Mouse (Mus musculus) midbrain, embryonic 16.5 days (tissue): Measurements from ENCODE around the gene Tnmd. TPM values are rescaled to one million over a fixed set of nuclear protein-coding genes. Genes with fewer than 3 reads are reported as not detected.

Experiments
- ATAC-seq: fragments of 200-750 bp; cut with Nextera tagmentation; 2 replicates; pipeline ENCODE4 v1.8.0; 2017; ENCODE audit warnings: moderate TSS enrichment
- H3K27ac ChIP-seq: fragments of 300-500 bp; sonication (generic); 2 replicates; pipeline ENCODE4 v1.5.1; 2014; ENCODE audit warnings: mild to moderate bottlenecking, low read length, mixed read lengths
- H3K27me3 ChIP-seq: fragments of 300-500 bp; sonication (generic); 2 replicates; pipeline ENCODE4 v1.6.1; 2014; ENCODE audit warnings: low read depth, low read length, mixed read lengths; ENCODE audit not compliant: control insufficient read depth, insufficient read depth
- H3K36me3 ChIP-seq: fragments of 300-500 bp; sonication (generic); 2 replicates; pipeline ENCODE4 v1.6.1; 2014; ENCODE audit warnings: mild to moderate bottlenecking, low read length, moderate library complexity, mixed read lengths; ENCODE audit not compliant: control insufficient read depth, insufficient read depth
- H3K4me1 ChIP-seq: fragments of 300-500 bp; sonication (generic); 2 replicates; pipeline ENCODE4 v1.6.1; 2014; ENCODE audit warnings: mild to moderate bottlenecking, low read length, mixed read lengths; ENCODE audit not compliant: control insufficient read depth, insufficient read depth
- H3K4me2 ChIP-seq: fragments of 300-500 bp; sonication (generic); 2 replicates; pipeline ENCODE4 v1.6.1; 2014; ENCODE audit warnings: mild to moderate bottlenecking, low read length, mixed read lengths
- H3K4me3 ChIP-seq: fragments of 300-500 bp; sonication (generic); 2 replicates; pipeline ENCODE4 v1.5.1; 2014; ENCODE audit warnings: low read depth, mild to moderate bottlenecking, low read length, moderate library complexity, mixed read lengths
- H3K9ac ChIP-seq: fragments of 300-500 bp; sonication (generic); 2 replicates; pipeline ENCODE4 v1.6.1; 2014; ENCODE audit warnings: low read depth, low read length, mixed read lengths
- H3K9me3 ChIP-seq: fragments of 300-500 bp; sonication (generic); replicated peaks from 2 replicates; pipeline ENCODE4 v1.6.1; 2014; ENCODE audit warnings: mild to moderate bottlenecking, low read length, mixed read lengths; ENCODE audit not compliant: control insufficient read depth, poor library complexity, severe bottlenecking
- WGBS: fragments of 180-500 bp; shearing (Covaris S2); extraction: QIAGEN DNeasy Blood & Tissue Kit; methylation state at CpG from one replicate; pipeline ENCODE4 v1.1.7; 2014; 5-methylcytosine and 5-hydroxymethylcytosine counted together
- polyA plus RNA-seq: library from polyadenylated mRNA; unstranded; fragments of >200 nt; fragmentation: Nextera tagmentation; extraction: Ambion mirVana; gene quantifications from 2 replicates; pipeline ENCODE4 v1.2.1, GENCODE M21; 2015

Gene Tnmd
- polyA plus RNA-seq: 0.36 TPM in 1 of 2 replicates, not detected in the other

DNA sequence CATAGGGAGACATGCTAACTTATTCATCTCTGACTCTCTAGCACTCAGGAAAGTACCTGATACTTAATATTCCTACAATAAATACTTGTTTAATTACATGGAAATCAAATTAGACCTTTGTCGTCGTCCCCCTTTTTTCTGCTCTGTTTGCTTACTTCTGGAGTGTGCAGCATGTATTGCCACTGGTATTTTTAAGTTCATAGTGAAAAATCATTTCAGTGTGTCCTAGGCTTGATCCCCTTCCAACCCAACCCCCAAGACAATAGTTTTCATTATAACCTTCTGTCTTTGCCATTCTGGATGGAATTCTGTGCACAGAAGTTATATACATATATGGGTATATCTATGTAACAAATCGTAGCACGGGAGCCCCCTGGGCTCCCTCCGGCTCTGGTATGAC, at the start of gene Tnmd:
Gene Tnmd, plus strand, starts transcription at position 301 of the 400 bp plus-strand sequence.
- H3K9me3 ChIP-seq: no peaks in the 10 kb centered on the region
- no peaks in the 10 kb centered on the region; the same call in 1 of the 2 replicates for H3K27me3 ChIP-seq
- H3K4me2 ChIP-seq: no peak within 1 kb of the TSS
- H3K36me3 ChIP-seq: no peaks in the 10 kb centered on the region
- H3K27ac ChIP-seq: no peak within 1 kb of the TSS
- H3K4me1 ChIP-seq: no peaks in the 10 kb centered on the region
- no peak within 1 kb of the TSS for H3K9ac ChIP-seq
- 89% methylated on average over 5 of the region's 5 CpGs for WGBS
- H3K4me3 ChIP-seq: no peak within 1 kb of the TSS
- ATAC-seq: no peak

DNA sequence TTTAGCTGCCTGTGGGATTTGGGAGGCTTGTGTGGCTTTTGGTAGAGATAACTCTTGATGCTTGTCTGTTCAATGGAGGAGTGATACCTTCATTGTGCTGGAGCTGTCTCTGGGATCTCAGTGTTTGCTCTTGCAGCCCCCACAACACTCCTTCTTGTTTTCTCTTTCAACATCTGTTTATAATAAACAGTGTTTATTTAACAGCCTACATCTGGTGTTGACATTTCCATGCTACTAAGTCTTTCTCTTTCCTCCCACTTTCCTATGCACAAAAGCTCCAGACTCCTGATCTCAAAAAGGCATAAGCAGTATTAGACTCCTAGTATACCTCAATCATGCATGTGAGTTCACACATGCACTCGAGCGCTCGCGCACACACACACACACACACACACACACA, 2.9 kb downstream of the Tnmd start:
- no peaks in the 10 kb centered on the region for H3K9me3 ChIP-seq
- no peaks in the 10 kb centered on the region for H3K4me1 ChIP-seq
- H3K27me3 ChIP-seq: no peaks in the 10 kb centered on the region
- no peak overlapping the region for H3K27ac ChIP-seq
- H3K36me3 ChIP-seq: no peaks in the 10 kb centered on the region
- H3K4me2 ChIP-seq: no peak overlapping the region
- ATAC-seq: no peak
- WGBS: 90% methylated on average over 4 of the region's 4 CpGs
- no peak overlapping the region for H3K9ac ChIP-seq
- H3K4me3 ChIP-seq: no peak overlapping the region

DNA sequence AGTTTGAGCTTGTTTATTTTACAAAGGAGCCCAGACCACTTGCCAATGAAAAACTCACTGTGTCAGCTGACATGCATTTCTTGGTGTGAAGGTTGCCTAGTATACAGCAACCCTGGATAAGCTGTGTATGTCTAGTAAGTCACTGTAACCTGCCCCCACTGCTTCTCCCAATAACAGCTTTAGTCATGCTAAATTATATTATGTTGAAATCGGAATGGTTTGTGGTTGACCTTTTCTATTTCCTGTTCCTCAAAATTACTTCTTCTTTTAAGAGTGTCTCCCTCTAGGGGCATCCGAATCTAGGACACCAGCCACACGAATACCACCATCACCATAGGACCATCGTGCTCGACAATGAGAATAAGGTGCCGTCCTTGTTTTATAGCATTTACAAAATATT, 19.0 kb downstream of the Tnmd start:
- ATAC-seq: no peak
- WGBS: 95% methylated on average over 6 of the region's 6 CpGs

DNA sequence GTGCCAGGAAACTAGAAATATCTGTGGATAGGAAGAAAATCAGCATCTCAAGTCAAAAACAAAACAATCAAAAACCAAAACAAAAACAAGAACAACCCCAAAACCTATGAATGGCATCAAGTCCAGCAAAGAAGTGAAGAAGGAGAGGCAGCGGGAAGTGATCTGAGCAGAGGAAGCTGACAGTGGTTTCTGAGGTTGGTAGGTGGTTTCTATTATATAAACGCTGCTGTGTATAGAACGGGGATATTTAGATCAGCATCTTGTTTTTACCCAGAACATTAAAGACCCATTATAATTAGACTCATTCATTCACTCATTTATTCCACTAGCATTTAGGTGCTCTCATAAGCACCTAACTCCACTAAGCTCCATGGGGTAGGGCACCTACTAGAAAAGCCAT, 36.5 kb downstream of the Tnmd start:
- 98% methylated on average over 3 of the region's 3 CpGs for WGBS
- no peak overlapping the region for H3K4me3 ChIP-seq
- no peak for ATAC-seq
- no peaks in the 10 kb centered on the region for H3K27me3 ChIP-seq
- H3K27ac ChIP-seq: no peak overlapping the region
- H3K4me2 ChIP-seq: no peak overlapping the region
- H3K9ac ChIP-seq: no peak overlapping the region
- no peaks in the 10 kb centered on the region for H3K9me3 ChIP-seq
- H3K36me3 ChIP-seq: no peaks in the 10 kb centered on the region
- no peaks in the 10 kb centered on the region for H3K4me1 ChIP-seq

More for the DNA sequence above, 19.0 kb downstream of the Tnmd start:
- H3K9me3 ChIP-seq: no peaks in the 10 kb centered on the region
- H3K36me3 ChIP-seq: no peaks in the 10 kb centered on the region
- H3K27ac ChIP-seq: no peak overlapping the region
- H3K9ac ChIP-seq: no peak overlapping the region
- no peaks in the 10 kb centered on the region for H3K27me3 ChIP-seq
- H3K4me1 ChIP-seq: no peaks in the 10 kb centered on the region
- no peak overlapping the region for H3K4me3 ChIP-seq
- H3K4me2 ChIP-seq: no peak overlapping the region

DNA sequence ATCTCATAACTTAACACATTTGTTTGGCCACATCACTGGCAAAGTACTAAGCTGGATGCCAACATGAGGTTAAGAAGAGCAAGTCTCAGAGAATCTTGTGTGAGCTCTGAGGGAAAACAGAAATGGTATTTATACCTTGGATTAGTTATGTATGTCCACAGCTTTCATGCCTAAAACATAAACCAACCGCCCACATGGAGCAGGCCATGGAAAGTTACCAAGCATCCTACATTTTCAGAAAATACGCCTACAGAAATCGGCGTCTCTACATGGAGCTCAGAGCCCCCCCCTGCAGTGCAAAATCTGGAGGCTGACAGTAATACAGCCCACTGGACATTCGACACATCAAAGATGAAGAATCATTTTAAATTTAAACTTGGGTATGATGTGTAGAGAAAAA, 37.3 kb downstream of the Tnmd start:
- Histone ChIP-seq H3K4me2 (no peak overlapping the region), H3K27ac (no peak overlapping the region), H3K4me3 (no peak overlapping the region), H3K9me3 (no peaks in the 10 kb centered on the region), H3K4me1 (no peaks in the 10 kb centered on the region), H3K9ac (no peak overlapping the region), H3K27me3 (no peaks in the 10 kb centered on the region), H3K36me3 (no peaks in the 10 kb centered on the region)
- 90% methylated on average over 5 of the region's 5 CpGs for WGBS
- no peak for ATAC-seq

DNA sequence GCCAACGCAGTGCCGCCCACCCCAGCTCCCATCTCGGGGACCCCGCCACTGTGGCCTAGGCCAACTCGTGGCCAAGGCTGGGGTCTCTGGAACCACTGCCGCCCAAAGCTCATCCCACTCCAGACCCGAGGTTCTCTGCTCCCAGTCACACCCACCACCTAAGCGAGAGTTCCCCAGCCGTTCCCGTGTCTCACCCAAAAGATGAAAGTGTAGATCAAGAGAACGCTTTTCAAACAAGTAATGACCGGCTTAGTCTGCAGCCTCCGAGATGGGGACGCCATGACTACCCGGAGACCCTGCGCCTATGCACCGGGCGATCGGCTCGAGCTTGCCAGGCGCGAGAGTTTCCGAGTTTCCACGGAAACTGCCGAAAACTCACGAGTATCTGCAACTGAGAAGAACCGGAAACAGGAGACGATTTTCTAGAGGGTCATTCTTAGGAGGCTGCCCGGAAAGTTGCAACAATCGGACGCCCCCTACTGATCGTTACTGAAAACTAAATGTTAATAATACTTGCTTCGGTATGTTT, 47.3 kb downstream of the Tnmd start, which contains the start of gene Tspan6:
Gene Tspan6, minus strand, starts transcription at position 416 of the 529 bp plus-strand sequence.
- no peaks in the 10 kb centered on the region for H3K27me3 ChIP-seq
- peak; percentile 98 for ATAC-seq
- 22% methylated on average over 33 of the region's 33 CpGs for WGBS
- H3K36me3 ChIP-seq: peaks cover 3% of the 10 kb centered on the region; the same call in 1 of the 2 replicates
- H3K9me3 ChIP-seq: no peaks in the 10 kb centered on the region
- peak within 1 kb of the TSS; percentile 80 for H3K27ac ChIP-seq
- H3K4me2 ChIP-seq: peak within 1 kb of the TSS; percentile 55
- peak within 1 kb of the TSS; percentile 85 for H3K9ac ChIP-seq
- H3K4me1 ChIP-seq: 0 out of 2 replicates have a peak, but pooled peaks cover 2% of the 10 kb centered on the region
- H3K4me3 ChIP-seq: peak within 1 kb of the TSS; percentile 59

DNA sequence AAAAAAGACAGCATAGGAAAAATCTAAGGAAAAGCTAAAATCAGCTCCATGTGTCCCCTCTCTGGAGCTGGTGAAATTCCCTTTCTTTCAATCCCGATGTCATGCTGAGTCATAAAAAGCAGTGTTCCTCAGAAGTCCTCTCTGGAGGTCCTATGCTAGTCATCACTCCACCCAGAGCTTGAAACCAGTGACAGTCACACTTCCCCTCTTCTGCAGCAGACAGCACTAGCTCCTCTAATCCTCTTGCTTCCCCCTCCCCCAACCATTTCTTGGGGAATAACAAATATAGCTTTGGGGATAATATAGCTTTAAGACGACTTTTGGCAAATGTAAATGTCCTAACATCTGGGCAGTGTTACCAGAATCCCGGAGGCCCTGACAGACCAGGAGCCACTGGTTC, 57.5 kb downstream of the Tnmd start, which contains the start of gene Srpx2:
Gene Srpx2, plus strand, starts transcription at position 166 of the 400 bp plus-strand sequence.
- Histone ChIP-seq H3K27me3 (no peaks in the 10 kb centered on the region), H3K4me2 (no peak within 1 kb of the TSS), H3K9me3 (no peaks in the 10 kb centered on the region), H3K9ac (no peak within 1 kb of the TSS), H3K4me1 (no peaks in the 10 kb centered on the region), H3K4me3 (no peak within 1 kb of the TSS), H3K36me3 (no peaks in the 10 kb centered on the region), H3K27ac (no peak within 1 kb of the TSS)
- 36% methylated on average over 3 of the region's 3 CpGs for WGBS
- no peak for ATAC-seq

DNA sequence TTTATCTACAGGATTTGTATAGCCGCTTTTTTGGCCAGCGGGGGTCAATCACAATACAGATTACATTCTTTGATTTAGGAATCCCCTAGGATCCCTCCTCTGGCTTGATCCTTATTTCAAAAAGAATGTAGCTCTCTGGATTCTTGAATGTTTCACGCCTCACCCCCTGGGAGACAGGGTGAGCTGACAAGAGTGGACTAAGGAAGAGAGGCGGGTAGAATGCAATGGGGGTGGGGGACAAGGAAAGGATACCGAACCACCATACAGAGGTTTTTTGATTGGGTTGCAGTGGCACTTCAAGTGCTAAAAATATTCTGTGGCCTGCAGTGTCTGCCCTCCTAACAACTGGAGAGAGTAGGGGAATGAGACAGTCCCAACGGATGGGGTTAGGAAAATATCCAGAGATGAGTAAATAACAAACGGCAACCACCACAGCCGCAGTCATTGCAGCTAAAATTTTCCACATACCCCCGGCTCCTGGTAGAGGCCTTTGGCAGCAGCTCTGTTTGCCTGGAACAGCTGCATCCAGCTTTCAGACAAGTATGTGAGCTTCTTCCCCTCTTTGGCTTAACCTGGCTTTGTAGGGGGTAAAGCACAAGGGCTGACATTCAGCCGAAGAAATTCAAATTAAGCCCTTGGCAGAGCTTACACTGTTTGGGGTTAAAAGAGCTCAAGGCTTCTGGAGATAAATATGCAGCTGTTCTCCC, 60.8 kb downstream of the Tnmd start:
- no peaks in the 10 kb centered on the region for H3K4me1 ChIP-seq
- no peaks in the 10 kb centered on the region for H3K36me3 ChIP-seq
- no peaks in the 10 kb centered on the region for H3K27me3 ChIP-seq
- ATAC-seq: no peak
- no peak overlapping the region for H3K4me2 ChIP-seq
- no peaks in the 10 kb centered on the region for H3K9me3 ChIP-seq
- WGBS: 32% methylated on average over 10 of the region's 10 CpGs
- no peak overlapping the region for H3K9ac ChIP-seq
- no peak overlapping the region for H3K27ac ChIP-seq
- no peak overlapping the region for H3K4me3 ChIP-seq

DNA sequence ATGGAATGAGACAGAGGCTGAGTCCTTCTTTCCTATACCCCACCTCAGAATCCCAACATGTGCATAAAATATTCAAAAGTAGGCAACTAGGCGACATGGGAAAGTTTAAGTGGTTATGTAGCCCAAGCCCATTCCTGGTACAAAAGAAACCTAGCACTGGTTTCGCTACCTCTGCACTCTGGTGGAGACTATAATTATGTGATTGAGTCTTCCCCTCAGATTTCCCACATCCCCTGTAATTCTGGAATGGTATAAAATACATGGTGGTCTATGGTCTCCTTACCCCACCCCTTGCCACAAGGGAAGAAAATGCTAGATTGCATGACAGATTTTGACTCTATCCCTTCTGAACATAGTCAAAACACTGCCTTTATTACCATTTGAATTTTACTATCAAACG, 62.2 kb downstream of the Tnmd start:
- Histone ChIP-seq H3K4me1 (no peaks in the 10 kb centered on the region), H3K36me3 (no peaks in the 10 kb centered on the region), H3K27me3 (no peaks in the 10 kb centered on the region), H3K27ac (no peak overlapping the region), H3K9me3 (no peaks in the 10 kb centered on the region), H3K9ac (no peak overlapping the region), H3K4me2 (no peak overlapping the region), H3K4me3 (no peak overlapping the region)
- 85% methylated on average over 3 of the region's 3 CpGs for WGBS
- no peak for ATAC-seq
